Mouse (Mus musculus): Measurements from ENCODE around the gene Pbx4.

DNA sequence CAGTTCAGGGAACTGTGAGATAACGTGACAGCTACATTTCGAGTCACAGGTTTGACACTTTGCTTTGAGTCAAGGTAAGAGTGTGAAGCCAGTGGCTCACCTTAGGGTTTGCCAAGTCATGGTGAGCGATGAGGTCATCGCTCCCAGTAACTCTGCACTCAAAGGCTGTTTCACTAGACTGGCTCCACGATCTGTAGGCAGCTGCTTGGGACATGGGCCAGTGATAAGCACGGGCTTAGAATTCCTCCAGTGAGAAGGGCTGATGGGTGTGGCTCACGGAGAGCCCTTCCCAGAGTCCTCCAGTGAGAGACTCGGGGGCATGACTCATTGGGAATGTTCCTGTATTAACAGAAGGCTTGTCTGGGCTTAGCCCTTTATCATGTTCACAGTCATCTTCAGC is 16.7 kb downstream of the Pbx4 start:
- no peak for TF ChIP-seq GATA1 (IDR thresholded peaks at IDR 0.05; ENCODE audit: low read length)
- no peak for TF ChIP-seq TAL1 (IDR thresholded peaks at IDR 0.05; ENCODE audit: low read length)
